In the genomic region with DNA sequence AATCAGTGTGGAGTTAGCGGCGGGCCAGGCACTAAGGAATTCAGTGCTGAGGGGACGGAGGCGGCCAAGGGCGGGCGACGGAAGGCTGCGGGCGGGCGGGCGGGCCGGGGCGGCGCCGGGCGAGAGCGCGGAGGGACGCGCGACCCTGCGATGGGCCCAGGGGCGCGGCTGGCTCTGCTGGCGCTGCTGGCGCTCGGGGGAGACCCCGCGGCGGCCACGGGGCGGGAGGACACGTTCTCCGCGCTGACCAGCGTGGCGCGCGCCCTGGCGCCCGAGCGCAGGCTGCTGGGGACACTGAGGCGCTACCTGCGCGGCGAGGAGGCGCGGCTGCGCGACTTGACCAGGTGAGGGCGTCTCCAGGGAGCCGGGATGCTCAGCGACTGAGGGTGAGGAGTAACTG, we compare ENCODE assay signal across 8 mouse cellular contexts. TPM values are rescaled to one million over a fixed set of nuclear protein-coding genes. Genes with fewer than 3 reads are reported as not detected.
A peak's percentile ranks its signal among the peaks of the same experiment; 100 is the strongest.
DNase-seq lines count a peak whose midpoint lies in the region; ATAC-seq lines count a peak whose summit lies in the region.

A gene (plus strand): TSS at position 138 of the 400 bp plus-strand sequence.

- H3K4me1 ChIP-seq in hindbrain, embryonic 16.5 days (ENCODE audit: control insufficient read depth, insufficient read depth, low read depth, low read length): peaks cover 13% of the 10 kb centered on the region

- under 1% methylated on average over 48 of the region's 53 CpGs for whole genome bisulfite sequencing in hindbrain, embryonic 16.5 days

- no peaks in the 10 kb centered on the region for H3K9me3 ChIP-seq in hindbrain, embryonic 16.5 days (ENCODE audit: control insufficient read depth, low read length)

- H3K9ac ChIP-seq in hindbrain, embryonic 16.5 days (ENCODE audit: low read depth, low read length): peak within 1 kb of the TSS; percentile 78

- peak within 1 kb of the TSS; percentile 60 for H3K4me3 ChIP-seq in hindbrain, embryonic 16.5 days (ENCODE audit: low read length)

- H3K4me2 ChIP-seq in hindbrain, embryonic 16.5 days (ENCODE audit: low read length): peak within 1 kb of the TSS; percentile 98

- no peaks in the 10 kb centered on the region for H3K36me3 ChIP-seq in hindbrain, embryonic 16.5 days (ENCODE audit: control insufficient read depth, insufficient read depth, low read length)

- ATAC-seq in cerebellum, adult (ENCODE audit: insufficient number of reproducible peaks, low FRiP score, low TSS enrichment): no peak
- ATAC-seq in hindbrain, embryonic 16.5 days: peak; percentile 69

- H3K27ac ChIP-seq in hindbrain, embryonic 16.5 days (ENCODE audit: low read depth, low read length): 0 out of 2 replicates have a peak within 1 kb of the TSS, but pooled peaks have one; percentile 32

- peak; percentile 46 to 50 for DNase-seq in cerebellum, postnatal 10 days
- peak; percentile 22 for DNase-seq in urinary bladder, postnatal 14 days (ENCODE audit: low spot score)
- no peak for DNase-seq in urinary bladder, adult 18-20 months (ENCODE audit: low spot score in 2 of 2)
- peak; percentile 11 for DNase-seq in lung, postnatal 25 days (ENCODE audit: low spot score)
- DNase-seq in testis, postnatal 10 days (ENCODE audit: low spot score): peak; percentile 52
- no peak for DNase-seq in spleen, adult 18-20 months

- no peaks in the 10 kb centered on the region for H3K27me3 ChIP-seq in hindbrain, embryonic 16.5 days (replicated peaks; ENCODE audit: control insufficient read depth, insufficient read depth, low read length)

RNA-seq across cellular contexts. Expression of the gene that starts here (rescaled TPM):
- 5.5 and 10.4 TPM in 2 replicates for polyA plus RNA-seq in hindbrain, embryonic 16.5 days (2015; fragmentation: Nextera tagmentation; extraction: Ambion mirVana)

Comparison
In these comparisons a context has a peak if more than half of its experiments do, and no peak if none do; other contexts are left out.
1. DNase-seq: peak in cerebellum, postnatal 10 days (2 of 2), urinary bladder, postnatal 14 days (single experiment), lung, postnatal 25 days (single experiment) and testis, postnatal 10 days (single experiment); none in urinary bladder, adult 18-20 months (0 of 2) and spleen, adult 18-20 months (0 of 2).